Mouse (Mus musculus): ENCODE measurements at regions not wholly inside any gene's neighbourhood (a gene's known extent, or its start where the extent isn't known, plus 50 kb on each side); places are given as distances from the start of the nearest gene placed in this dataset.
A peak's percentile ranks its signal among the peaks of the same experiment; 100 is the strongest.

- H3K9me3 ChIP-seq (ENCODE audit: control insufficient read depth, low read length), result no peaks in the 10 kb centered on the region
- H3K27ac ChIP-seq (ENCODE audit: low read depth, low read length), result no peak overlapping the region
- ATAC-seq, result no peak
- no peaks in the 10 kb centered on the region; the same call in 1 of the 2 replicates for H3K4me1 ChIP-seq (ENCODE audit: control insufficient read depth, insufficient read depth, low read depth, low read length)
- WGBS, result 49% methylated on average over 10 of the region's 10 CpGs
- H3K4me3 ChIP-seq (ENCODE audit: low read length), result no peak overlapping the region
- no peaks in the 10 kb centered on the region for H3K27me3 ChIP-seq (replicated peaks; ENCODE audit: control insufficient read depth, insufficient read depth, low read length)
- no peak overlapping the region for H3K4me2 ChIP-seq (ENCODE audit: low read length)
- H3K36me3 ChIP-seq (ENCODE audit: control insufficient read depth, insufficient read depth, low read length), result no peaks in the 10 kb centered on the region
- H3K9ac ChIP-seq (ENCODE audit: low read depth, low read length), result no peak overlapping the region
Observed at GRCm38 (mm10) chr16:78456345-78456744, 79.4 kb upstream of the Btg3 start.

GRCm38 (mm10) chr16:78454509-78454908 lies 77.5 kb upstream of the Btg3 start:
- Histone ChIP-seq H3K9me3 (ENCODE audit: control insufficient read depth, low read length) (peaks cover under 1% of the 10 kb centered on the region; the same call in 1 of the 2 replicates), H3K36me3 (ENCODE audit: control insufficient read depth, insufficient read depth, low read length) (no peaks in the 10 kb centered on the region), H3K4me3 (ENCODE audit: low read length) (no peak overlapping the region), H3K4me2 (ENCODE audit: low read length) (no peak overlapping the region), H3K4me1 (ENCODE audit: control insufficient read depth, insufficient read depth, low read depth, low read length) (no peaks in the 10 kb centered on the region; the same call in 1 of the 2 replicates), H3K27ac (ENCODE audit: low read depth, low read length) (no peak overlapping the region), H3K27me3 (replicated peaks; ENCODE audit: control insufficient read depth, insufficient read depth, low read length) (no peaks in the 10 kb centered on the region), H3K9ac (ENCODE audit: low read depth, low read length) (no peak overlapping the region)
- 89% methylated on average over 9 of the region's 9 CpGs for WGBS
- no peak for ATAC-seq

- ATAC-seq, result peak; percentile 58; the same call in 1 of the 2 replicates
Observed at GRCm38 (mm10) chr16:78452303-78452702, 75.3 kb upstream of the Btg3 start.

GRCm38 (mm10) chr16:78451750-78452149 lies 74.8 kb upstream of the Btg3 start:
- 88% methylated on average over 8 of the region's 8 CpGs for WGBS
- Histone ChIP-seq H3K9me3 (ENCODE audit: control insufficient read depth, low read length) (peaks cover 4% of the 10 kb centered on the region), H3K36me3 (ENCODE audit: control insufficient read depth, insufficient read depth, low read length) (no peaks in the 10 kb centered on the region), H3K4me1 (ENCODE audit: control insufficient read depth, insufficient read depth, low read depth, low read length) (no peaks in the 10 kb centered on the region), H3K27me3 (replicated peaks; ENCODE audit: control insufficient read depth, insufficient read depth, low read length) (no peaks in the 10 kb centered on the region), H3K9ac (ENCODE audit: low read depth, low read length) (no peak overlapping the region), H3K4me3 (ENCODE audit: low read length) (no peak overlapping the region), H3K4me2 (ENCODE audit: low read length) (no peak overlapping the region), H3K27ac (ENCODE audit: low read depth, low read length) (no peak overlapping the region)
- no peak for ATAC-seq

More at GRCm38 (mm10) chr16:78452303-78452702, 75.3 kb upstream of the Btg3 start:
- H3K27ac ChIP-seq (ENCODE audit: low read depth, low read length), result no peak overlapping the region
- no peaks in the 10 kb centered on the region for H3K4me1 ChIP-seq (ENCODE audit: control insufficient read depth, insufficient read depth, low read depth, low read length)
- peaks cover 4% of the 10 kb centered on the region for H3K9me3 ChIP-seq (ENCODE audit: control insufficient read depth, low read length)
- H3K27me3 ChIP-seq (replicated peaks; ENCODE audit: control insufficient read depth, insufficient read depth, low read length), result no peaks in the 10 kb centered on the region
- no peak overlapping the region for H3K9ac ChIP-seq (ENCODE audit: low read depth, low read length)
- no peak overlapping the region for H3K4me3 ChIP-seq (ENCODE audit: low read length)
- 7% methylated on average over 10 of the region's 10 CpGs for WGBS
- no peaks in the 10 kb centered on the region for H3K36me3 ChIP-seq (ENCODE audit: control insufficient read depth, insufficient read depth, low read length)
- H3K4me2 ChIP-seq (ENCODE audit: low read length), result no peak overlapping the region

- Histone ChIP-seq H3K4me3 (ENCODE audit: low read length) (no peak overlapping the region), H3K27me3 (replicated peaks; ENCODE audit: control insufficient read depth, insufficient read depth, low read length) (no peaks in the 10 kb centered on the region), H3K4me1 (ENCODE audit: control insufficient read depth, insufficient read depth, low read depth, low read length) (no peaks in the 10 kb centered on the region), H3K4me2 (ENCODE audit: low read length) (no peak overlapping the region), H3K9ac (ENCODE audit: low read depth, low read length) (no peak overlapping the region), H3K9me3 (ENCODE audit: control insufficient read depth, low read length) (peaks cover 4% of the 10 kb centered on the region), H3K36me3 (ENCODE audit: control insufficient read depth, insufficient read depth, low read length) (no peaks in the 10 kb centered on the region), H3K27ac (ENCODE audit: low read depth, low read length) (no peak overlapping the region)
- 60% methylated on average over 11 of the region's 11 CpGs for WGBS
- ATAC-seq, result no peak
Observed at GRCm38 (mm10) chr16:78451251-78451650, 74.3 kb upstream of the Btg3 start.

- WGBS, result 96% methylated on average over 8 of the region's 8 CpGs
Observed at GRCm38 (mm10) chr16:78449231-78449630, 72.2 kb upstream of the Btg3 start.

GRCm38 (mm10) chr16:78443262-78443661 lies 66.3 kb upstream of the Btg3 start:
- Histone ChIP-seq H3K36me3 (ENCODE audit: control insufficient read depth, insufficient read depth, low read length) (no peaks in the 10 kb centered on the region), H3K4me2 (ENCODE audit: low read length) (no peak overlapping the region), H3K9me3 (ENCODE audit: control insufficient read depth, low read length) (no peaks in the 10 kb centered on the region), H3K27me3 (replicated peaks; ENCODE audit: control insufficient read depth, insufficient read depth, low read length) (no peaks in the 10 kb centered on the region), H3K4me3 (ENCODE audit: low read length) (no peak overlapping the region), H3K9ac (ENCODE audit: low read depth, low read length) (no peak overlapping the region), H3K4me1 (ENCODE audit: control insufficient read depth, insufficient read depth, low read depth, low read length) (no peaks in the 10 kb centered on the region), H3K27ac (ENCODE audit: low read depth, low read length) (no peak overlapping the region)
- WGBS, result 80% methylated on average over 8 of the region's 8 CpGs
- ATAC-seq, result peak; percentile 68; the same call in 1 of the 2 replicates

More at GRCm38 (mm10) chr16:78449231-78449630, 72.2 kb upstream of the Btg3 start:
- no peak overlapping the region for H3K27ac ChIP-seq (ENCODE audit: low read depth, low read length)
- H3K9me3 ChIP-seq (ENCODE audit: control insufficient read depth, low read length), result peaks cover 4% of the 10 kb centered on the region
- H3K27me3 ChIP-seq (replicated peaks; ENCODE audit: control insufficient read depth, insufficient read depth, low read length), result no peaks in the 10 kb centered on the region
- H3K9ac ChIP-seq (ENCODE audit: low read depth, low read length), result no peak overlapping the region
- H3K4me2 ChIP-seq (ENCODE audit: low read length), result no peak overlapping the region
- H3K4me1 ChIP-seq (ENCODE audit: control insufficient read depth, insufficient read depth, low read depth, low read length), result no peaks in the 10 kb centered on the region
- no peak for ATAC-seq
- H3K36me3 ChIP-seq (ENCODE audit: control insufficient read depth, insufficient read depth, low read length), result no peaks in the 10 kb centered on the region
- no peak overlapping the region for H3K4me3 ChIP-seq (ENCODE audit: low read length)

GRCm38 (mm10) chr16:78442830-78443229 lies 65.8 kb upstream of the Btg3 start:
- H3K27me3 ChIP-seq (replicated peaks; ENCODE audit: control insufficient read depth, insufficient read depth, low read length), result no peaks in the 10 kb centered on the region
- H3K4me2 ChIP-seq (ENCODE audit: low read length), result no peak overlapping the region
- no peaks in the 10 kb centered on the region for H3K4me1 ChIP-seq (ENCODE audit: control insufficient read depth, insufficient read depth, low read depth, low read length)
- peak; percentile 70; the same call in 1 of the 2 replicates for ATAC-seq
- H3K4me3 ChIP-seq (ENCODE audit: low read length), result no peak overlapping the region
- H3K36me3 ChIP-seq (ENCODE audit: control insufficient read depth, insufficient read depth, low read length), result no peaks in the 10 kb centered on the region
- no peaks in the 10 kb centered on the region for H3K9me3 ChIP-seq (ENCODE audit: control insufficient read depth, low read length)
- H3K9ac ChIP-seq (ENCODE audit: low read depth, low read length), result no peak overlapping the region
- WGBS, result 76% methylated on average over 7 of the region's 7 CpGs
- no peak overlapping the region for H3K27ac ChIP-seq (ENCODE audit: low read depth, low read length)

- H3K9me3 ChIP-seq (ENCODE audit: control insufficient read depth, low read length), result no peaks in the 10 kb centered on the region
- H3K27ac ChIP-seq (ENCODE audit: low read depth, low read length), result no peak overlapping the region
- H3K4me3 ChIP-seq (ENCODE audit: low read length), result no peak overlapping the region
- no peak overlapping the region for H3K9ac ChIP-seq (ENCODE audit: low read depth, low read length)
- no peak overlapping the region for H3K4me2 ChIP-seq (ENCODE audit: low read length)
- WGBS, result 85% methylated on average over 6 of the region's 6 CpGs
- H3K36me3 ChIP-seq (ENCODE audit: control insufficient read depth, insufficient read depth, low read length), result no peaks in the 10 kb centered on the region
- ATAC-seq, result no peak
- no peaks in the 10 kb centered on the region for H3K27me3 ChIP-seq (replicated peaks; ENCODE audit: control insufficient read depth, insufficient read depth, low read length)
- H3K4me1 ChIP-seq (ENCODE audit: control insufficient read depth, insufficient read depth, low read depth, low read length), result no peaks in the 10 kb centered on the region
Observed at GRCm38 (mm10) chr16:78441961-78442360, 65.0 kb upstream of the Btg3 start.

GRCm38 (mm10) chr16:78435707-78436106 lies 58.7 kb upstream of the Btg3 start:
- WGBS, result 73% methylated on average over 5 of the region's 5 CpGs
- no peaks in the 10 kb centered on the region for H3K27me3 ChIP-seq (replicated peaks; ENCODE audit: control insufficient read depth, insufficient read depth, low read length)
- no peak overlapping the region for H3K4me2 ChIP-seq (ENCODE audit: low read length)
- H3K9ac ChIP-seq (ENCODE audit: low read depth, low read length), result no peak overlapping the region
- H3K4me3 ChIP-seq (ENCODE audit: low read length), result no peak overlapping the region
- no peaks in the 10 kb centered on the region for H3K9me3 ChIP-seq (ENCODE audit: control insufficient read depth, low read length)
- no peak for ATAC-seq
- H3K27ac ChIP-seq (ENCODE audit: low read depth, low read length), result no peak overlapping the region
- no peaks in the 10 kb centered on the region for H3K4me1 ChIP-seq (ENCODE audit: control insufficient read depth, insufficient read depth, low read depth, low read length)
- H3K36me3 ChIP-seq (ENCODE audit: control insufficient read depth, insufficient read depth, low read length), result no peaks in the 10 kb centered on the region
